Mouse (Mus musculus) megakaryocyte, adult 5-6 weeks (primary cell): ENCODE measurements at regions not wholly inside any gene's neighbourhood (a gene's known extent, or its start where the extent isn't known, plus 50 kb on each side); places are given as distances from the start of the nearest gene placed in this dataset.
A peak's percentile ranks its signal among the peaks of the same experiment; 100 is the strongest.

Source experiments
- ATAC-seq: 2 replicates; pipeline ENCODE4 v1.8.0; 2016; ENCODE audit warnings: mild to moderate bottlenecking, inconsistent platforms; ENCODE audit not compliant: poor library complexity, severe bottlenecking

DNA sequence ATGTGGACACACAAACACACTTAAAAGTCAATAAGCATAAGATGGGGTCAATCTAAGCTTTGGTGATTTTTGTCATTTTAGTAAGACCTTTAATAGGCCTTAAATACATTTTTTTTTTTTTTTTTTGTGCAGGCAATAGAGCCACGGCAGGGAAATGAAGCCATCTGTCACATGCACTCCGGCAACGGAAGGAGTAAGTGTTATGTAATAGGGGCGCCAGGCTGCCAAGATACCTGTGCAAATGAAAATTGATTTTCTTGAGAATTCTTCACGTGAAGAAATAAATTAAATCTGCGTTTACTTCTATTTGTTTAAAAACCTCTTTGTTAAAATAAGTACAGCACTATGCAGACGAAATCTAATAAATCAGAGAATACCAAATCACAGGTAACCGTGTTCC is 54.6 kb upstream of the Card11 start:
- ATAC-seq, result no peak

DNA sequence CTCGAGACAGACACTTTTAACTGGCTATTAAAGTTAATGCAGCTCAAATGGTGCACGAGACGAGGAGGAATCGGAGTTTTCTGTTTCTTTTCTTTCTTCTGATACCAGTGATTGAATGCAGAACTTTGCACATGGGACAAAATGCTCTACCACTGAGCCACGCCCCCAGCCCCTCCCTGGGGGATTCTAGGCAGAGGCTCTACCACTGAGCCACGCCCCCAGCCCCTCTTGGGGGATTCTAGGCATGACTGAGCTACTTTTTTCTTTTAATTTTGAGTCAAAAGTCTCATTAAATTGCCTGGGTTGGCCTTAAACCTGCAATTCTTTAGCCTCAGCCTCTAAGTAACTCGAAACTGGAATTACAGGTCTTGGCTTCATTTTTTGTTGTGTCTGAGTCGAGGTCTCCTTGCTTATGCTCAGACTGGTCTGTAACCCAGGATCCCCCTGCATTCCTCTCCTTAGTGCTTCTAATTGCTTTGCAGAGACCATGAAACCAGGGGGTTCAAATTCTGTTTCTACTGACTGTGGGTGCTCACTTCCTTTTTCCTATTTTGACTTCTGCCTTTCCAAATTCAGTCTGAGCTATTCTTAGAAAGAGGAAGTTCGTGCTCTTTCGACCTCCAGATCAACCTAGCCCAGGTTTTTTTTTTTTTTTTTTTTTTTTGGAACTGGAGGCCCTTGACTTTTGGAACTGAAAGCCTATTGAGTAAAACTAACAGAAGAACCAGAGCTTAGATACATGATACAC is 55.4 kb upstream of the Card11 start:
- ATAC-seq, result peak; percentile 86

DNA sequence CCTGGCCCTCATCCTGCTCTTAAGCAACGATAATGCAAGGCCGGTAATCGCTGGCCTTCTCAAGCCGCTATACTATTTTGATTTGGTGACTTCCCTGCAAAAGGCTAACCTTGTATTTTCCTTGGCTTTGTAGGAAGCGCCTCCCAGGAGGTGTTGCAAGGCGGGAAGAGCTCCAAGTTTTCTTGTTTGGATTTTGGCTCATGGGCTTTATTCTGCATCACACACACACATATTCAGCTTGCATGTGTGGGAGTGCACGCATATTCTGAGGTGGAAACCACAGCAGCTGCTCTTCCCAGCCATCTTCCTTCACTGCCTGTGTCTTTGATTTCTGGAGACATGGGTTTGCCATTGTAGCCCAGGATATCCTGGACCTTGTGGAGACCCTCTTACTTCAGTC is 57.8 kb upstream of the Card11 start:
- ATAC-seq, result no peak

DNA sequence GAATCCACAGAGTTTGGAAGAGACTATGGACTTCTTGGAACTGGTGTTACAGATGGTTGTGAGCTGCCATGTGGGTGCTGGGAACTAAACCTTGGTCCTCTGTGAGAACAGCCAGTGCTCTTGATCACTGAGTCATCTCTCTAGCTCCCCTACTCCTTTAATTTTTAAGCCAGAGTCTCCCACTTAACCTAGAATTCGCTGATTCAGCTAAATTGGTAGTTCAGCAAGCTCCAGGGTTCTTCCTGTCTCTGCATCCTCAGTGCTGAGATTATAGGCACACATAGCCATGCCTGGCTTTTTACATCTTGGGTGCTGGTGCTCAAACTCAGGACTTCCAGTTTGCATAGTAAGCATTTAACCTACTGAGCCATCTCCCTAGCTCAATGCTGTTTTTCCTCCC is 58.5 kb upstream of the Card11 start:
- no peak for ATAC-seq

DNA sequence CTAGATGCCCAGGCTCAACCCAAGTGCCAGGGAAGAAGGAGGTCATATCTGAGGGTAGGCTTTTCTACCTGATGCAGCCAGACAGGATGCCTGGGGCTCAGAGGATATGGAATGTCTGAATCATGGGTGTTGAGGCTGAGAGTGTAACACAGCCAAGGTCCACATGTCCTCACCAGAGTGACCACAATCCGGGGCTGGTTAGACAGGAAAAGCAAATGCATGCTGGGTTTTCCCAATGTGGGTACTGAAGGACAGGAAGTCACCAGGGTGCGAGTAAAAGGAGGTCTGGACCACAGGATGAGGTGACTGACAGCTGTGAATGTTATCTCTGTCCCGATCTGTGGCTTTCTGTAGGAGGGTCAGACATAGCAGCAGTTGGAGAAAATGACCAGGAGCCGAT is 61.8 kb upstream of the Card11 start:
- peak; percentile 42 for ATAC-seq

DNA sequence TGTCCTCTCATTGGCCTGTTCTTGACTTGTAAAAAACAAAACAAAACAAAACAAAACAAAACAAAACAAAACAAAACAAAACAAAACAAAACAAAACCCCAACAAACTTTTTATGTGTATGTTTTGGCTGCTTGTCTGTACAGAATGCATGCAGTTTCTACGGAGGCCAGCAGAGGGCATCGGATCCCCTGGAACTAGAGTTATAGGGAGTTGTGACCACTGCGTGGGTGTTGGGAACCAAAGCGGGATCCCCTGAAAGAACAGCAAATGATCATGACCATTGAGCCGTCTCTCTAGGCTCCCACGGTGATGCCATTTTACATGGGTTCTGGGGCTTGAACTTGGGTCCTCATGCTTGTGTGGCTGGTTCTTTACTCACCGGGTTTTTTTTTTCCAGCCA is 67.2 kb upstream of the Card11 start:
- ATAC-seq, result no peak

DNA sequence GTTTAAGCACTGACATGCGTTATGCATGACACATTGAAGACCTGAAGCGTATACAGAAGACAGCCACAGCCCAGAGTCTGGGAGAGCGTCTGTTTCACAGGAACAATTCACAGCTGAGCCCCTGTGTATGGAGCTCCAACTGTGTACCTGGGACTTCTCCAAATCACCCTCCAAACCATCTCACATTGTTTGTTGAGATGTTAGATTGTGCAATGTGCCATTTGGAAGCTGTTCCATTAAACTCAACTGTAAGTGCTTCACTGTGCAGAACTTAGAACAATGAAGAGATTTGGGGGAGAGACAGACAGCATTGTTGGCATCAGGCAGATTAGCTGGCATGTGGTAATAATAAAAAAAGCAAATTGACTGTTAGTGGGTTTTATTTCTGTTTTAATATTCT is 74.1 kb upstream of the Card11 start:
- ATAC-seq, result no peak

DNA sequence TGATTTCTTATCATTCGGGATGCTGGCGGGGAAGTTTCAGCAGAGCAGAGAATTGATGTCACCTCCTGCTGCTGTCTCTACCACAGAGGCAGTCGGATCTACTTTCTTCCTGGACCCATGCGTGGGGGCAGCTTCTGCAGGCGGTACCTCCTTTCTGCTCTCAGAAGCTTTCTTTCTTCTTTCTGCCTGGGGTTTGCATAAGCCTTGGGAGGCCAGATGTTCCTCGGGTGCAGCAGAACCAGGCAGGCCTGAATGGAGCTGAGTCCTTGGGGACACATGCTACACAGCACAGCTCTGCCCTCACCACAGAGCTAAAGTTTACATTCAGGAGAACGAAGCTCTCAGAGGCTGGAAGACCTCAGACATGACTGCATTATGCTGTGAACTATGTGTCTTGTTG is 75.8 kb upstream of the Card11 start:
- ATAC-seq, result no peak

DNA sequence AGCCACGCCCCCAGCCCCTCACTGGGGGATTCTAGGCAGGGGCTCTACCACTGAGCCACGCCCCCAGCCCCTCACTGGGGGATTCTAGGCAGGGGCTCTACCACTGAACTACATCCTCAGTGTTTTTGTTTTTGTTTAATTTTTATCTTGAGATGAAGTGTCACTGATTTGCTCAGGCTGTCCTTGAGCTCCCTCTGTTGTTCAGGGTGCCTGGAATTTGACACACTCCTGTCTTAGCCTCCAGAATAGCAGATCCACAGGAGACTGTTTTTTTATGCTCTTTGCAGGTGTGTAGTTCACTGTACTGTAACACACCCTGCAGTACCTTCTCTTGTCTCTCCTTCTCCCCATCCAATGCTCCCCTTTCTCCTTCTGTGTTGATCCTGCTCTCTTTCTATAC is 76.6 kb upstream of the Card11 start:
- ATAC-seq, result no peak

DNA sequence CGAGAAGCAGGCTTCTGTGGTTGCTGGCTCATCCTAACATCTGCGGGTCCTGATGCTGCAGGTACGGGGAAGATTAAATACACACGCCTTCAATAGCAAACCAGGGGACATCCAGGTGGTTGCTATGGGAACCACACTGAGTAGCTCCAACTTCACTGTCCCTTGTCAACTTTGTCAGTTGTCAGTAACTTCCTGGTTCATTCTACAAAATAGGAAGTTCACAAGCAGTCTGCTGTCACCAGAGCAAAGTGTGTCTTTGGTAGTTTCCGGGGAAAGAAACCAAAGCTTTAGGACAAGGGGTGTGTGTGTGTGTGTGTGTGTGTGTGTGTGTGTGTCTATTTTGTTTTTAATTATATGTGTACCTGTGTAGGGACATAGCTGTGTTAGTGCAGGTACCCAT is 80.5 kb upstream of the Card11 start:
- ATAC-seq, result peak; percentile 68

DNA sequence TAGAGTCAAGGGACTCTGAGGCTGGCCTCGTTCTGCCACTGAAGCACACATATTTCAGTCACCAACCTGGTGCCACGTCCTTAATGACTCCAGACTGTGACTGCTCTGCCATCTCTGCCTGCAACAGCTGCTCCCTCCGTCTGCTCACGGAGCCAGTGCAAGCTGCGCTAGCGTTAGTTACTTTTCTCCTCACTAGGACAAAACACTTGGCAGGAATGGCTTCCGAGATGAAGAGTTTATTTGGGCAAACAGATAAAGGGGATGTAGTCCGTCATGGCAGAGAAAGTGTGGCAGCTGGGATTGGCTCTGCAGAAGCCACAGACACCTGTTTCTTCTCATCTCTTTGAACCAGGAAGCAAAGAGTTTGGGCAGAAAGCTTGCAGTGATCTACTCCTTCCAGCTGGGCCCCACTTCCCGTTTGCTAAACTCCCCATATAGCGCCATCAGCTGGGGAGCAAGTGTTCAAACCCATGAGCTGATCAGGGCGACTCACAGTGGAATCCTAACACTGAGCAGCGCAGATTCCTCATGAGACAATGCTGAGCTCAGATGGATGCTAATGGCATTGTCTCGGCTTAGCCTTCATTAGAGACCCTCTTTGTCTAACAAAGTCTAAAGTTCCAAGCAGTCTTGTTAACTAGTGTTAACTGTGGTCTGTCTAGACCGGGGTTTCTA is 83.8 kb upstream of the Card11 start:
- peak; percentile 67 for ATAC-seq

DNA sequence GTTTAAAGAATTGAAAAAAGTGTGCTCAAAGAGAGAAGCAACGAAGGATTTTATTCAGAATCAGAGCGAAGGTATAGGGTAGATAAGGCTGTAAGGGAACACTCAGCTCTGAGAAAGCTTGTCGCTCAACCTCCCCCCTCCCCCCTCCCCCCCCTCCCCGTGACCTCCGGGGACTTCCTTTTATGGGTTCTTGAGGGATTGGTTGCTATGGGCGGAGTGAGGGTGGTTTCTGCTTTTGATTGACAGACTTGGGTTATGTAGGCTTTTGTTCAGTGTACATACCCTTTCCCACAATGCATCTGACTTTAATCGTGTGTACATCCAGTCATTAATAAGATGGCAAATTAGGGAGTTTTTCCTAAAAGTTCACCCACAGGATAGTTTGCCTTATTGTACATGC is 84.4 kb upstream of the Card11 start:
- ATAC-seq, result peak; percentile 81

DNA sequence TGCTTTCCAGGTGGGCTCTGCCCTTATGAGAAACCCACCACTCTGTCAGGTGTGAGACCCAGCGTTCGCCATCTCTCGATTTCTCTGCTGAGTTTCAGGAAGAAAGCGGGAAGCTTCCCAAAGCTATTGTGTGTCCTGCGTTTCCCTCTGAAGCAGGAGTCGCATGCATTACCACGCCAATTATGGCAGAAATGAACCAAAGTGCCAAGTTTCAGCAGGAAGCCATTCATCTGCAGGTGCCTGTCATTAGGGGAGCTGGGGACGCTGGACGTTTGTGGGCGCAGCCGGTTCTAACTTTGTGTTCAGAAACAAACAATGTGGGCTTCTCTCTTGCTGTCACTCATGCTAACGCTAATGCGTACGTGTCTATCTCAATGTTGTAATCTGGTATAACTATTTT is 91.3 kb upstream of the Card11 start:
- ATAC-seq, result no peak

DNA sequence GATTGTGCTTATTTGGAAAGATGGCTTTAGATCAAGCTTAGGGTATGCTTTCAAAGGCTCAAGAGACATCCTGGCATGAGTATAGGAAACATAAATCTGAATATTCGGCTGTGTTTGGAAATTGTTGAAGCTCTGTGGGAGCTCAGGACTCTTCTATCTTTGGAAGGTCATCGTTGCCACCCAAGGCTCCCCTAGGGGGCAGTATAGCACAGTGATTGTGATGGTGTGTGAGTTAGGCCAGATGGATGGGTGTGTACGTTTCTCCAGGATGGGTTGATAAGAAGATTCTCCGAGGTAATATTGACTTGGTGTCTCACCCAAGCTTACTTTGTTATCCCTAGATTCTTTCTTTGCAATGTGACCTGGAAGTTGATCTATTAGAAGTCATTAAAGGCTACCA is 93.3 kb upstream of the Card11 start:
- peak; percentile 70 for ATAC-seq

DNA sequence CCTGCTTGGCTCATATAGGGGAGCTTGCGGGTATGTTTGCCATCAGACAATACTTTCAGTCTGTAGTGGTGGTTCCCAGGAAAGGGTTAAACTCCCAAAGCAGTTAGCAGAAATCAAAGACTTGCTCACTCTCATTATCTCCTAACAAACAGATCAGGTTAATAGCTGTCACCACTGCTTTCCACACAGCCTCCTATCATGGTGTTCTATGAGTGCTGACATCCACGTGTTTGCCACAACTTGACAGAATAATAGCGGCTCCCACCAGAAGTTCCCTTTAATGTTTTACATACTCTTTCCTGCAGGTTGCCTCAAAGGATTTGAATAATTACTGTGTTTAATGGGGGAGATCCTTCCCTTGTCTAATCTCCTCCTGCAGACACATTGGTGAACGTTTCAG is 97.5 kb upstream of the Card11 start:
- ATAC-seq, result no peak

DNA sequence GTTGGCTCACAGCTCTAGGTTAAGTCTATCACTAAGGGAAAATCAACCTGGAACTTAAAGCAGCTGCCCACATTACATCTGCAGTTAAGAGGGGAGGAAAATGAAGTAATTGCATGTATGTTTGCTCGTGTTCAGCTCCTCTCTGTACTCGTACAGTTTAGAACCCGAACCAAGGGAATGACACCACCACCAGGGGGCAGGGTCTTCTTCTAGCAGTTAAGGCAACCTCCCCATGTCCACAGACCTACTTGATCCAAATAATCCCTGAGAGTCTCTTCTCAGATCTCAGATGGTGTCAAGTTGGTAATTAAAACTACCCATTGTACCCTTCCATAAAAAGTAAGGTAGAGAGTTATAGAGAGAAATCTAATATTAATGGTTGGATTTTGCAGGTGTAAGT is 111.3 kb upstream of the Card11 start:
- ATAC-seq, result no peak

DNA sequence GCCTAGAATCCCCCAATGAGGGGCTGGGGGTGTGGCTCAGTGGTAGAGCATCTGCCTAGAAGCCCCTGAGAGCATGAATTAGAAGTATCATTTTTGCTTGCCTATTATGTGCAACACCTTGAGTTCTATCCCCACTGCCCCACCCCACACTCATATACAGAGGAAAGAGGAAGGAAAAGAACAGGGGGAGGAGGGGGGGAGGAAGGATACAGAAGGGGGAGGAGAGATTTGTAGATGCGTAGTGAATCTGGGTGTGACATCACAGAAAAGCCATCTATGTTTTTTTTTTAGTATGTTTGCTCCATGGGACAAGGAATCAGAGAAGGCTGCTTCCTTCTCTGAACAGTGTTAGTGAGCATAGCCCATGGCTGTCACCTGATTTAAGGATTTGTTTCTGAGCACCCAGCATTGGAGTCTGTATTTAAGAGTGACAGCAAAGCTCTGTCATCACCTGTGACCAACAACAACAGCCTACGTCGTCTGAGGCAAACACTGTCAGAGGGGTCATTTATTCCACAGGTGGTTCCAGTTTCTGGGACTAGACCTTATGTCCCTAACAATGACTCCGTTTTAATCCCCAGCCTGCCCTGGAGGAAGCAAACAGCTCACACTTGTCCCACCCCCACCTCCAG is 115.0 kb upstream of the Card11 start:
- peak; percentile 49 for ATAC-seq

DNA sequence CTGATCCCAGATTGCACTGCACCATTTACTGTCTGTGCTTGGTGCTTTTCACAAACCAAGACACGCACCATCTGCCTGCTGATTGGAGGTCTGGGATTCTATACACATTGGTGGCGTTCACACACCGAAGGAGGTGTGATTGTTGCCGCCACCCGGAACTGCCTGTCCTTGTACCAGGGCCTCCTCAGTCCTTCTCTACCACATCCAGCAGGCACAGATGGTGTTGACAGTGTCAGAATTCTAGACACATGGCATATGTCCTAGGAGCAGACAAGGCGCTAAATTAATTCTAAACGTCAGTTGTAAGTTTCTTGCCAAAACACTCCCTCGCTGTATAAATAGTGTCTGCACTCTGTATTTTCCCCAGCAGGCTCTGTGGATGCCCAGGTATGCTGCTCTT is 115.6 kb upstream of the Card11 start:
- no peak for ATAC-seq

DNA sequence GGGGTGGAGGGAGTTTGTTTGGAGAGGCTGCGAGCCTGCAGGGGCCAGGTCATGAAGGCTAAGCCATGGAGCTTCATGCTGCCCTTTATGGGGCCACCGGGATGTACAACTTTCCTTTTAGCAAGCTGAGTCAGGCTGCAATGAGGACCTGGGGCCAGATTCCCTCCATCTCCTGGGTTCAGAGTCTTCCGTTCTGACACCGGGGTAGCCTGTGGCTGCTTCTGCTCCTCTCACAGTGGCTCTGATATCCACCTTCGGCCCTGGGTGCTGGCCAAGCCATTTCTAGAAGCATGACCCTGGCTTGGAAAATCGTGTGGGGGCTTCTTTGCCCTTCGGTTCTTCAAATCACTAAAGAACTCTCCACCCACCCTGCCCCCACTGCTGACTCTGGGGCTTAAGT is 115.4 kb upstream of the Sdk1 start:
- no peak for ATAC-seq

DNA sequence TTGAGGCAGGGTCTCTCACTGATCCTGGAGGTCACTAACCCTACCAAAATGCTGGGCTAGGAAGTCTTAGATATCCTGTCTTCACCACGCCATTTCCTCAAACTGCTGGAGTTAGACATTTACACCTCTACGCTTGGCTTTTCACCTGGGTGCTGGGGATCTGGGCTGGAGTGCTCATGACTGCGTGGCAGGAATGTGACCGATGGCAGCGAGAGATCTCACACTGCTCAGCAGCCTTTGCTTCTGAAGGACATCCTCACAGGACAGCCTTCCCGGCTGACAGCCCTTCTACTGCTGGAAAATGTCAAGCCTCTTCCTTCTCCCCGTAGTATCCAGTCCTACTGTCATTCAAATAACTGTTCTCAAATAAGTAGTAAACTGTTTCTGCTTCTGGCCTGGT is 114.8 kb upstream of the Sdk1 start:
- ATAC-seq, result no peak

DNA sequence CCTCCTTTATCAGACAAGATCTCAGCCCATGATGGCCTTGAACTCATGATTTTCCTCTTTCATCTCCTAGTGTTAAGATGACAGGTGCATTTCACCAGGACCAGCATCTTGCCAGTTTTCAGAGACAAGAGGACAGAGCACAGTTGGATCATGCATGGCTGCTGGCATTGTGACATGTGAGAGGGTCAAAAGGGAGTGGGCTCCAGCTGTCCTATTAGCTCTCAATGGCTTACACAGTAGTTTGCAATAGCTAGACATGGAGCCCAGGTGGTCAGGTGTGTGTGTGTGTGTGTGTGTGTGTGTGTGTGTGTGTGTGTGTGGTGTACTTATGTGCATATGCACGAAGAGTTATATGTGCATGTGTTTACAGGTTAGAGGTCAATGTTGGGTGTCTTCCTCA is 110.3 kb upstream of the Sdk1 start:
- ATAC-seq, result no peak

DNA sequence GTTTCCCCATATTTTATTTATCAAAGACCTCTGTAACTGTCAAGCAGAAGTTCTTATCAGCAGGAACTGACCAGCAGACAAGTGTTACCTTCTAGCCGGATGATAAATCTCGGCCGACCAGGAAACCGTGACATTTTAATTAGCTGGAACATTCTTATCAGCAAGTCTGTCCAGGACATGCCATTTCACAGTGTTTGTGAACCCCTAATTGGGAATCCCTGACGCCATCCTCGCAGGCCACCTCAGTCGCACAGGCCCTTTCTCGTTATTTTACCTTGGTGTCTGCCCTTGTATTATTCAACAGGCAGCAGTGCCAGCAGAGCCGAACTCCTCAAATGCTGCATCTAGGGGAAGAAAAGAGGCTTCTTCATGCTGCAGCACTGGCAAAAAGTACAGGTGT is 109.4 kb upstream of the Sdk1 start:
- ATAC-seq, result no peak
